Mouse (Mus musculus): ENCODE results near the gene Fkrp. TPM values are rescaled to one million over a fixed set of nuclear protein-coding genes. Genes with fewer than 3 reads are reported as not detected.
A peak's percentile ranks its signal among the peaks of the same experiment; 100 is the strongest.

The Fkrp gene
- polyA plus RNA-seq (2015; fragmentation: Nextera tagmentation; extraction: Ambion mirVana): 51.9 and 55.1 TPM in 2 replicates

DNA sequence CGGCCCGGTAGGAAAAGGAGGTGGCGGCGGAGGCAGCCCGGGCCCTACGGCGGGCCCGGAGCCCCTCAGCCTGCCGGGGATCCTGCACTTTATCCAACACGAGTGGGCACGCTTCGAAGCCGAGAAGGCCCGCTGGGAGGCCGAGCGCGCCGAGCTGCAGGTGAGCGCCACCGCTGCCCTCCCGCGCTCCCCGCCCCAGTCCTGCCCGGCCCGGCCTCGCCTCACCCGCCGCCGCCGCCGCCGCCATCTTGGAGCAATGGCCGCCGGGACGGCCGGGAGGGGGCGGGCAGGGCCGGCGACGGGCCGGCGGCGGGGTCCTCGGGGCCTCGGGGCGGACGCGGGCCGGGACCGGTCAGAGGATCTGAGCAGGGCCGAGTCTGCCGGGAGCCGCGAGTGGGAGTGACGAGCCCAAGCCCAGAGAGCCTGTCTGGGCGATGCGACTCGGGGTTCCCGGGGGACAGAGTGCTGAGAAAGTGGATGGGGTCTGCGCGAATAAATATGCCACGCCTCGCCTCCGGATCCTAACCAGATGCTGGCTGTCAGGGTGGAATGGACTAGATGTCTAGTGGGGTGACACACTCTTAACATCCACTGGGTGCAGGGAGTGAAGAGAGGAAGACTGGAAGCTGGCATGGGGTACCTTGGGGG lies at the start of gene Fkrp:
Gene Fkrp, minus strand, starts transcription at position 258 of the 648 bp plus-strand sequence.
- H3K4me3 ChIP-seq: peak within 1 kb of the TSS; percentile 90
- H3K9me3 ChIP-seq: no peaks in the 10 kb centered on the region
- peaks cover 87% of the 10 kb centered on the region for H3K4me1 ChIP-seq
- ATAC-seq (replicated peaks): peak; percentile 44
- H3K9ac ChIP-seq: peak within 1 kb of the TSS; percentile 99
- no peaks in the 10 kb centered on the region for H3K27me3 ChIP-seq (replicated peaks)
- H3K36me3 ChIP-seq (replicated peaks): no peaks in the 10 kb centered on the region
- WGBS: 1% methylated on average over 54 of the region's 64 CpGs
- peak within 1 kb of the TSS; percentile 100 for H3K27ac ChIP-seq
- H3K4me2 ChIP-seq: peak within 1 kb of the TSS; percentile 92

GRCm38 (mm10) chr7:16859902-16860651 lies 43.5 kb upstream of the Fkrp start:
- Histone ChIP-seq H3K27me3 (replicated peaks) (no peaks in the 10 kb centered on the region), H3K4me2 (no peak overlapping the region), H3K36me3 (replicated peaks) (peaks cover 13% of the 10 kb centered on the region), H3K4me3 (no peak overlapping the region), H3K9me3 (no peaks in the 10 kb centered on the region), H3K27ac (no peak overlapping the region), H3K9ac (no peak overlapping the region), H3K4me1 (no peaks in the 10 kb centered on the region)
- ATAC-seq (replicated peaks): no peak
- WGBS: 28% methylated on average over 5 of the region's 5 CpGs

DNA sequence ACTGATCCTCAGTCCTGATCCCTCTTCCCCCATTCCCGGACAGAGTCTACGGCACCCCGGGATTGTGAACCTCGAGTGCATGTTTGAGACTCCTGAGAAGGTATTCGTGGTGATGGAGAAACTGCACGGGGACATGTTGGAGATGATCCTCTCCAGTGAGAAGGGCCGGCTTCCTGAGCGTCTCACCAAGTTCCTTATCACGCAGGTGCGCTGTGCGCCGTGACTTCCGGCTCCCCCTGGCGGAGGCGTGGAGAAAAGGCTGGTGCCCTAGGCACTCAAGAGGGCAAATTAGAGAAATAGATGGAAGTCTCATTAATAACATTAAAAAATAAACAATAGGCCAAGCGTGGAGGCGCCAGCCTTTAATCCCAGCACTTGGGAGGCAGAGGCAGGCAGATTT lies 41.8 kb upstream of the Fkrp start:
- WGBS: 21% methylated on average over 17 of the region's 17 CpGs
- H3K27me3 ChIP-seq (replicated peaks): no peaks in the 10 kb centered on the region
- ATAC-seq (replicated peaks): 0 out of 2 replicates have a peak, but pooled peaks have one; percentile 21
- H3K4me1 ChIP-seq: no peaks in the 10 kb centered on the region
- no peak overlapping the region for H3K4me2 ChIP-seq
- H3K36me3 ChIP-seq (replicated peaks): peaks cover 18% of the 10 kb centered on the region
- no peaks in the 10 kb centered on the region for H3K9me3 ChIP-seq
- H3K27ac ChIP-seq: no peak overlapping the region
- H3K9ac ChIP-seq: no peak overlapping the region
- no peak overlapping the region for H3K4me3 ChIP-seq

DNA sequence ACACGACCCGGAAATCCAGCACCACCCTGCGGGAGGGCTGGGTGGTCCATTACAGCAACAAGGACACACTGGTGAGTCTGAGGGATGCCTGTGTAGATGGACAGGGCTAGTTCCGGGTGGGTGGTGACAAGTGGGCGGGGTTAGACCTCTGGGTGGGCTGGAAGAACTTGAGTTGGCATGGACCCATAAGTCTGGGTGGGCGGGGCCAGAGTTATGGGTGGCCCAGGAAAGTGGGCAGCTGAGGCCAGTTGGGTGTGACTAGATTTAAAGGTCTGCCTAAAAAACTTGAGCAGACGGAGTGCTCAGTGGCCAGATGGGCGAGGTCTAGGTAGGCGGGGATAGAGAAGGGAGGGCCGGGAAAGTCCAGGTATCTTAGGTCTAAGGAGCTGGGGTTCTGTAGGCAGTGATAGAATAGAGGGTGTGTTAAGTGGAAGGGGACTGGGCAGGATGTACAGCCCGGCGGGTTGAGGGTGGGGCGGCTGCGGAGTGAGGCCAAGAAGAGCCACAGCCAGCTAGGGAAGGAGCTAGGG lies 36.8 kb upstream of the Fkrp start:
- Histone ChIP-seq H3K27me3 (replicated peaks) (no peaks in the 10 kb centered on the region), H3K27ac (no peak overlapping the region), H3K4me3 (no peak overlapping the region), H3K4me1 (no peaks in the 10 kb centered on the region), H3K36me3 (replicated peaks) (peaks cover 18% of the 10 kb centered on the region), H3K9me3 (no peaks in the 10 kb centered on the region), H3K4me2 (no peak overlapping the region), H3K9ac (no peak overlapping the region)
- 89% methylated on average over 14 of the region's 14 CpGs for WGBS
- no peak for ATAC-seq (replicated peaks)

GRCm38 (mm10) chr7:16851636-16852035 lies 35.1 kb upstream of the Fkrp start:
- ATAC-seq (replicated peaks): no peak
- no peaks in the 10 kb centered on the region for H3K4me1 ChIP-seq
- H3K9ac ChIP-seq: no peak overlapping the region
- H3K4me2 ChIP-seq: no peak overlapping the region
- no peak overlapping the region for H3K27ac ChIP-seq
- no peak overlapping the region for H3K4me3 ChIP-seq
- peaks cover 9% of the 10 kb centered on the region for H3K36me3 ChIP-seq (replicated peaks)
- 97% methylated on average over 4 of the region's 4 CpGs for WGBS
- H3K27me3 ChIP-seq (replicated peaks): no peaks in the 10 kb centered on the region
- H3K9me3 ChIP-seq: no peaks in the 10 kb centered on the region

- H3K4me1 ChIP-seq: peaks cover 18% of the 10 kb centered on the region
- WGBS: 27% methylated on average over 17 of the region's 17 CpGs
- no peaks in the 10 kb centered on the region for H3K27me3 ChIP-seq (replicated peaks)
- H3K36me3 ChIP-seq (replicated peaks): no peaks in the 10 kb centered on the region; the same call in 1 of the 2 replicates
- H3K4me2 ChIP-seq: no peak overlapping the region
- H3K9ac ChIP-seq: no peak overlapping the region
- no peak overlapping the region for H3K4me3 ChIP-seq
- no peaks in the 10 kb centered on the region for H3K9me3 ChIP-seq
- no peak overlapping the region for H3K27ac ChIP-seq
- ATAC-seq (replicated peaks): no peak
Observed at GRCm38 (mm10) chr7:16848579-16848978, 32.0 kb upstream of the Fkrp start.

DNA sequence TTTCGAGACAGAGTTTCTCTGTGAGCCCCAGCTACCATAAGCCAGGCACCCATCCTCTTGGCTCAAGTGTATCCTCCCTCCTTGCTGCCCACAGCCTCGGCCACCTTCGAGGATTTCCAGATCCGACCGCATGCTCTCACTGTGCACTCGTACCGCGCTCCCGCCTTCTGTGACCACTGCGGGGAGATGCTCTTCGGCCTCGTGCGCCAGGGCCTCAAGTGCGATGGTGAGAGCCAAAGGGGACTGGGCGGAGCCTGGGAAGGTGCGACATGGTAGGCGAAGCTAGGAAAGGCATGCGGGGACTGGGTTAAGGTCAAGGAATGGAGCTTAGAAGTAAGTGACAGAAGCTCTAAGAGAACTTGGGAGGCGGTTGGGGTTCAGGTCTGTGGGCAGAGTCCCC lies 31.0 kb upstream of the Fkrp start:
- WGBS: 88% methylated on average over 19 of the region's 19 CpGs
- H3K4me1 ChIP-seq: peaks cover 24% of the 10 kb centered on the region
- no peak overlapping the region for H3K4me2 ChIP-seq
- no peak overlapping the region for H3K9ac ChIP-seq
- no peaks in the 10 kb centered on the region for H3K27me3 ChIP-seq (replicated peaks)
- no peak for ATAC-seq (replicated peaks)
- no peaks in the 10 kb centered on the region for H3K9me3 ChIP-seq
- no peak overlapping the region for H3K27ac ChIP-seq
- no peak overlapping the region for H3K4me3 ChIP-seq
- no peaks in the 10 kb centered on the region; the same call in 1 of the 2 replicates for H3K36me3 ChIP-seq (replicated peaks)

GRCm38 (mm10) chr7:16846775-16847174 lies 30.2 kb upstream of the Fkrp start:
- no peak overlapping the region for H3K27ac ChIP-seq
- 92% methylated on average over 5 of the region's 5 CpGs for WGBS
- no peak for ATAC-seq (replicated peaks)
- H3K9me3 ChIP-seq: no peaks in the 10 kb centered on the region
- H3K4me3 ChIP-seq: no peak overlapping the region
- H3K36me3 ChIP-seq (replicated peaks): no peaks in the 10 kb centered on the region; the same call in 1 of the 2 replicates
- no peaks in the 10 kb centered on the region for H3K27me3 ChIP-seq (replicated peaks)
- no peak overlapping the region for H3K9ac ChIP-seq
- H3K4me2 ChIP-seq: no peak overlapping the region
- H3K4me1 ChIP-seq: peaks cover 27% of the 10 kb centered on the region

DNA sequence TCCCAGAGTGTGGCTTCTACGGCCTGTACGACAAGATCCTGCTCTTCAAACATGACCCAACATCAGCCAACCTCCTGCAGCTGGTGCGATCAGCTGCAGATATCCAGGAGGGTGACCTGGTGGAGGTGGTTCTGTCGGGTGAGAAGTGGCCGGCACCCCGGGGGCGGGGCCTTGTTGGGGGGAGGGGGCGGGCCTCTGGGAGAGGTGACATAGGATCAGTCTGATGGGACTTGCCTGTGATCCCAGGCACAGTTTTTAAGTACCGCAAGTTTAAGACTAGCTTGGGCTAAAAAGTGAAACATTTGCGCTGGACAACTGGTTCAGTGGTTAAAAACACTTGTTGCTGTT lies 29.3 kb upstream of the Fkrp start:
- no peaks in the 10 kb centered on the region for H3K9me3 ChIP-seq
- H3K36me3 ChIP-seq (replicated peaks): peaks cover 5% of the 10 kb centered on the region; the same call in 1 of the 2 replicates
- H3K4me1 ChIP-seq: peaks cover 27% of the 10 kb centered on the region
- H3K4me3 ChIP-seq: no peak overlapping the region
- WGBS: 36% methylated on average over 10 of the region's 10 CpGs
- no peak for ATAC-seq (replicated peaks)
- no peaks in the 10 kb centered on the region for H3K27me3 ChIP-seq (replicated peaks)
- peak overlapping the region; percentile 94; the same call in 1 of the 2 replicates for H3K4me2 ChIP-seq
- H3K9ac ChIP-seq: no peak overlapping the region
- H3K27ac ChIP-seq: no peak overlapping the region

DNA sequence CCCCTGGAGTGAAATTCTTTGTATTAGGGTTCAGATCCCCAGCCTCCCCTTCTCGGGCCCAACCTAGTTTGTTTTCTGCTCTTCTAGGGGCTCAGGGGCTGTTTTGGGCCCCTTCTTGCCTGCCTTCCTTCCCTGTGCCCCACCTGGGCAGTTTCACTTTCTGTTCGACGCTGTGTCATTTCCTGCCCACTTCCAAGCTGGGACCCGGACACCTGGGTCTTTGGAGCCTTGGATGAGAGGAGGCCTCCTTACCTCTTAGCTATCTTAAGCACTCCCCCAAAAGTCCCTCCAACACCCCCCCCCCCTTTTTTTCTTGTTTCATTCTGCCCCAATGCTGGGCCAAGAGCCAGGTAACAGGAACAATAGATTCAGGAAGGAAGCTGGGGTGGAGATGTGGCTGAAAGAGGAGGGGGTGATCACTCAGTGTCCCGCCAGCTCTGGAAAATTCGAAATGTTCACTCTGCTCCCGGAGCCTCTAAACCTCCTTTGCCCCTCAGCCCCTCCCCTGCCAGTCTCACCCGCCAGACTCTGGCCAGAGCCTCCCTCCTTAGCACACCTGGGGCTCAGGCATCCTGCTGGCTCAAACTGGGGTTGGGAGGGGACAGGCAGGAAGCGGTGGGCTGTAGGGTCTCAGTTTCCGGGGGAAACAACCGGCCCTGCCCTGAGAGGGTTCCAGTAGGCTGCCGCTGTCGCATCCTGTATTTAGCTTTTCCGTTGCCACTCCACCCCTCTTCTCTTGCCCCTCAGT lies 28.7 kb upstream of the Fkrp start:
- H3K9ac ChIP-seq: no peak overlapping the region
- no peaks in the 10 kb centered on the region for H3K9me3 ChIP-seq
- no peak overlapping the region for H3K4me3 ChIP-seq
- H3K27ac ChIP-seq: 0 out of 2 replicates have a peak overlapping the region, but pooled peaks have one; percentile 17
- no peaks in the 10 kb centered on the region for H3K27me3 ChIP-seq (replicated peaks)
- H3K36me3 ChIP-seq (replicated peaks): peaks cover 10% of the 10 kb centered on the region
- H3K4me2 ChIP-seq: peak overlapping the region; percentile 94; the same call in 1 of the 2 replicates
- no peak for ATAC-seq (replicated peaks)
- peaks cover 27% of the 10 kb centered on the region for H3K4me1 ChIP-seq
- WGBS: 39% methylated on average over 14 of the region's 14 CpGs

DNA sequence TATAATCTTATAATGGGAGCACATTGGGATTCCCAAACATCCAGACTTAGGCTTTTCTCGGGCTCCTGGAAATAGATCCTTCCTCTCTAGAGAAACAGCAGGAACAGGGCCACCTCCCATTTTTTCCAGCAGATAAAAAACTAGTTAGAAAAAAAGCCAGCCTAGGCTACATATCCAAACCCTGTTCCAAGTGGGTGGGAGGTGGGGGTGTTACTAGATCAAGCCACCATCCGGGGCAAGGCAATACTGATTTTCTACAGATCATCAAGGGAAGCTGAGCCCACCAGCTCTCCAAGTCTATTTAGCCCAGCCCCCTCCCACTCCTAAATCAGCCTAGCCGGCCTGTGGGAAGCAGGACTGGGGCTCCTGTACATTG lies 28.2 kb upstream of the Fkrp start:
- 71% methylated on average over 3 of the region's 3 CpGs for WGBS
- H3K36me3 ChIP-seq (replicated peaks): peaks cover 16% of the 10 kb centered on the region
- no peak overlapping the region for H3K4me3 ChIP-seq
- ATAC-seq (replicated peaks): no peak
- 0 out of 2 replicates have a peak overlapping the region, but pooled peaks have one; percentile 17 for H3K27ac ChIP-seq
- peaks cover 27% of the 10 kb centered on the region for H3K4me1 ChIP-seq
- no peak overlapping the region for H3K9ac ChIP-seq
- H3K4me2 ChIP-seq: peak overlapping the region; percentile 94; the same call in 1 of the 2 replicates
- no peaks in the 10 kb centered on the region for H3K27me3 ChIP-seq (replicated peaks)
- no peaks in the 10 kb centered on the region for H3K9me3 ChIP-seq

Measured in midbrain, embryonic 15.5 days (tissue).